Mouse (Mus musculus) small intestine, adult 2 months (tissue): ENCODE measurements around the gene Sp6.

Source experiments
- CTCF ChIP-seq: fragments of 200-500 bp; IDR thresholded peaks from 2 replicates; pipeline ENCODE4 v1.5.1; 2012; ENCODE audit warnings: low read depth, mild to moderate bottlenecking, control low read depth, inconsistent platforms, low read length, moderate library complexity, mixed read lengths; ENCODE audit not compliant: insufficient replicate concordance, insufficient read length; ENCODE audit errors: extremely low read depth
- POLR2A ChIP-seq: fragments of 200-500 bp; IDR thresholded peaks from 2 replicates; pipeline ENCODE4 v1.6.1; 2012; ENCODE audit warnings: low read depth, mild to moderate bottlenecking, control low read depth, inconsistent platforms, low read length, moderate library complexity

DNA sequence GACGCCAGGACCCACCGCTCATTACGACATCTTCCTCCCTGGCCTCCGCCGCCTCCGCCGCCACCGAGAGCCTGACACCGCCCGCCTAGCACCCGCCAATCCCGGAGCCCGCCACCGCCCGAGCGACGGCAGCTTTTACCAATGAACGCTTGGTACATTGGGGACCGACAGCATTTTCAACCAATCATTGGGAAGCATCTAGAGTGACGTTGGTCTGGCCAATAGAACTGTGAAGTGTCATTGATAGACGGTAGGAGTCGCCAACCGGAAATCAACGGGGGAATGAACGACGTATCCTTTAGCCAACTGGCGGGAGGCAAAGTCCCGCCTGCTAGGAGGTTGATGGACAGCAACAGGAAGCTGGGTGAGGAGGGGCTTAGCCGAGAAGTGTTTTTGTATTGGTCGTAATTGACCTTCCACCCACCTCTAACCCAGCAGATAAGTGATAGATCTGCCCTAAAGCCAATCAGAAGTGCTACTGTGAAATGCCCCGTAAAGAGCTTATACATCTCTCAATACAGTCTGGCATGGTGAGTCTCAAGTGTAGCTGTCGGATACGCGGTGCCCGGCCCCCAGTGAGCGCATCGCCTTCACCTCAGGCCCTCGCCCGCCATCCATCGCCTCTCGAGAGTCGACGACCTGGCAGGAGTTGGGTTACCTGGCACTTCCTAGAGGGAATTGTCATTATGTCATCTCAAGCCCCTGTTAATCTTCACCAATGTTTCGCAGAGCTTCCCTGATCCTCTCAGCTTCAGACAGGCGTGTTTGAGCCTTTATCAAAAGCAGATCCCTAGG is 35.4 kb upstream of the Sp6 start:
- TF ChIP-seq POLR2A (peak; percentile 65; the same call in 1 of the 2 replicates), CTCF (no peak)
